Mouse (Mus musculus) lung, embryonic 16.5 days (tissue): ENCODE results near the gene AC140267.1. TPM values are rescaled to one million over a fixed set of nuclear protein-coding genes. Genes with fewer than 3 reads are reported as not detected.

Experiments used
- ATAC-seq: fragments of 200-750 bp; cut with Nextera tagmentation; 2 replicates; pipeline ENCODE4 v1.8.0; 2017; ENCODE audit warnings: low read depth, mild to moderate bottlenecking, moderate library complexity
- H3K27ac ChIP-seq: fragments of 300-500 bp; sonication (generic); 2 replicates; pipeline ENCODE4 v1.5.1; 2014; ENCODE audit warnings: mild to moderate bottlenecking, control low read depth, low read length
- H3K27me3 ChIP-seq: fragments of 300-500 bp; sonication (generic); 2 replicates; pipeline ENCODE4 v1.6.1; 2014; ENCODE audit warnings: low read depth, low read length, mixed read lengths; ENCODE audit not compliant: control insufficient read depth, insufficient read depth
- H3K36me3 ChIP-seq: fragments of 300-500 bp; sonication (generic); 2 replicates; pipeline ENCODE4 v1.6.1; 2014; ENCODE audit warnings: low read length; ENCODE audit not compliant: control insufficient read depth, insufficient read depth
- H3K4me1 ChIP-seq: fragments of 300-500 bp; sonication (generic); replicated peaks from 2 replicates; pipeline ENCODE4 v1.6.1; 2014; ENCODE audit warnings: low read length, mixed read lengths; ENCODE audit not compliant: control insufficient read depth, insufficient read depth
- H3K4me2 ChIP-seq: fragments of 300-500 bp; sonication (generic); 2 replicates; pipeline ENCODE4 v1.6.1; 2014; ENCODE audit warnings: low read depth, low read length, control low read depth
- H3K4me3 ChIP-seq: fragments of 300-500 bp; sonication (generic); 2 replicates; pipeline ENCODE4 v1.5.1; 2014; ENCODE audit warnings: mild to moderate bottlenecking, low read length, control low read depth
- H3K9ac ChIP-seq: fragments of 300-500 bp; sonication (generic); 2 replicates; pipeline ENCODE4 v1.6.1; 2014; ENCODE audit warnings: low read length, control low read depth
- H3K9me3 ChIP-seq: fragments of 300-500 bp; sonication (generic); 2 replicates; pipeline ENCODE4 v1.6.1; 2016; ENCODE audit warnings: low read length; ENCODE audit not compliant: control insufficient read depth
- WGBS: fragments of 180-500 bp; shearing (Covaris S2); extraction: QIAGEN DNeasy Blood & Tissue Kit; methylation state at CpG from one replicate; pipeline ENCODE4 v1.1.7; 2014; 5-methylcytosine and 5-hydroxymethylcytosine counted together
- polyA plus RNA-seq: library from polyadenylated mRNA; unstranded; fragments of >200 nt; fragmentation: Nextera tagmentation; extraction: Ambion mirVana; gene quantifications from 2 replicates; pipeline ENCODE4 v1.2.1, GENCODE M21; 2015

Gene AC140267.1
- not detected in 2 replicates for polyA plus RNA-seq

DNA sequence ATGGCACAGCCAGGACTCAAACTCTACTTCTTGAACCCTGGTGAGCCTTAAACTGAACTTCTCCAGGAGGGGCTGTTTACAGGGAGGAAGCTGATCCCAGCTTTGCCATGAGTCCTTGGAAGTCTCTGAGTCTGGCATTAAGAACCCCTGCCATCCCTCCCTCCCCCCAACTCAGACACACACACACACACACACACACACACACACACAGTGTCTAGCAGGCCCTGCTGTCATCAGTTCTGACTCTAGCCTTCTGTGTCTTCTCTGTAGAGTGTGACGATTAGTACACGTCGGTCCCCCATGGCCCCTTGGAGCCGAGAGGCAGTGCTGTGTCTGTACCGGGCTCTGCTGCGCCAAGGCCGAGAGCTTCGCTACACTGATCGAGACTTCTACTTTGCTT lies at the start of gene AC140267.1:
Gene AC140267.1, plus strand, starts transcription at position 301 of the 400 bp plus-strand sequence.
- Histone ChIP-seq H3K4me3 (peak within 1 kb of the TSS; percentile 95), H3K4me1 (peaks cover 12% of the 10 kb centered on the region), H3K36me3 (peaks cover 31% of the 10 kb centered on the region), H3K27ac (no peak within 1 kb of the TSS), H3K27me3 (no peaks in the 10 kb centered on the region), H3K4me2 (peak within 1 kb of the TSS; percentile 90), H3K9me3 (no peaks in the 10 kb centered on the region), H3K9ac (peak within 1 kb of the TSS; percentile 93)
- ATAC-seq = no peak
- 92% methylated on average over 9 of the region's 9 CpGs for WGBS

GRCm38 (mm10) chr15:80188927-80189326 lies 46.7 kb upstream of the AC140267.1 start:
- no peak overlapping the region for H3K4me3 ChIP-seq
- no peak for ATAC-seq
- no peak overlapping the region for H3K4me2 ChIP-seq
- no peaks in the 10 kb centered on the region for H3K9me3 ChIP-seq
- no peaks in the 10 kb centered on the region for H3K4me1 ChIP-seq
- no peaks in the 10 kb centered on the region for H3K36me3 ChIP-seq
- no peaks in the 10 kb centered on the region for H3K27me3 ChIP-seq
- WGBS = 58% methylated on average over 5 of the region's 5 CpGs
- H3K9ac ChIP-seq = no peak overlapping the region
- no peak overlapping the region for H3K27ac ChIP-seq

GRCm38 (mm10) chr15:80190075-80190474 lies 45.6 kb upstream of the AC140267.1 start:
- Histone ChIP-seq H3K9ac (no peak overlapping the region), H3K27me3 (no peaks in the 10 kb centered on the region), H3K27ac (no peak overlapping the region), H3K36me3 (no peaks in the 10 kb centered on the region), H3K9me3 (no peaks in the 10 kb centered on the region), H3K4me1 (no peaks in the 10 kb centered on the region), H3K4me3 (no peak overlapping the region), H3K4me2 (no peak overlapping the region)
- no peak for ATAC-seq
- WGBS = 55% methylated on average over 4 of the region's 4 CpGs

- Histone ChIP-seq H3K9ac (no peak overlapping the region), H3K4me3 (no peak overlapping the region), H3K4me1 (no peaks in the 10 kb centered on the region), H3K36me3 (no peaks in the 10 kb centered on the region), H3K27ac (no peak overlapping the region), H3K4me2 (no peak overlapping the region), H3K9me3 (no peaks in the 10 kb centered on the region), H3K27me3 (no peaks in the 10 kb centered on the region)
- 58% methylated on average over 8 of the region's 8 CpGs for WGBS
- no peak for ATAC-seq
These were observed 43.9 kb upstream of the AC140267.1 start for GRCm38 (mm10) chr15:80191585-80192245.

DNA sequence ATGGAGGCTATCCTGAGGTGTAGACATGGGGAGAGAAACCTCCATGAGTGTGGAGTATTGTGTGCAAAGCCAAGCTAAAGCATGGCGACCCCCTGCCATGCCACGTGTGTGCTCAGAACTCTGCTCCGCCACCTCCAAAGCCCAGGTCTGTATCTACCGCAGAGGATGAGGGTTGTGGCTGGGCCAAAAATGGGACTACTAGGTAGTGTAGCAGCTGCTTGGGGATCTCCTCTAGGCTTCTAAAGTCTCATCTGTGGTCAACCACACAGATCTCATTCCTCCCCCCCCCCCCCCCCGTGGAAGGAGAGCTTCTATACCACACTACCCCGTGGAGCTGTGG lies 43.4 kb upstream of the AC140267.1 start:
- no peaks in the 10 kb centered on the region for H3K4me1 ChIP-seq
- no peaks in the 10 kb centered on the region for H3K27me3 ChIP-seq
- H3K9me3 ChIP-seq = no peaks in the 10 kb centered on the region
- 87% methylated on average over 5 of the region's 6 CpGs for WGBS
- no peak overlapping the region for H3K4me2 ChIP-seq
- no peak overlapping the region for H3K9ac ChIP-seq
- H3K36me3 ChIP-seq = no peaks in the 10 kb centered on the region
- ATAC-seq = no peak
- no peak overlapping the region for H3K4me3 ChIP-seq
- no peak overlapping the region for H3K27ac ChIP-seq

- H3K4me1 ChIP-seq = no peaks in the 10 kb centered on the region
- no peaks in the 10 kb centered on the region for H3K36me3 ChIP-seq
- no peak overlapping the region for H3K9ac ChIP-seq
- 59% methylated on average over 7 of the region's 7 CpGs for WGBS
- no peak overlapping the region for H3K4me2 ChIP-seq
- no peaks in the 10 kb centered on the region for H3K27me3 ChIP-seq
- H3K27ac ChIP-seq = no peak overlapping the region
- H3K9me3 ChIP-seq = no peaks in the 10 kb centered on the region
- H3K4me3 ChIP-seq = no peak overlapping the region
- ATAC-seq = no peak
These were observed 42.8 kb upstream of the AC140267.1 start for GRCm38 (mm10) chr15:80192847-80193246.

DNA sequence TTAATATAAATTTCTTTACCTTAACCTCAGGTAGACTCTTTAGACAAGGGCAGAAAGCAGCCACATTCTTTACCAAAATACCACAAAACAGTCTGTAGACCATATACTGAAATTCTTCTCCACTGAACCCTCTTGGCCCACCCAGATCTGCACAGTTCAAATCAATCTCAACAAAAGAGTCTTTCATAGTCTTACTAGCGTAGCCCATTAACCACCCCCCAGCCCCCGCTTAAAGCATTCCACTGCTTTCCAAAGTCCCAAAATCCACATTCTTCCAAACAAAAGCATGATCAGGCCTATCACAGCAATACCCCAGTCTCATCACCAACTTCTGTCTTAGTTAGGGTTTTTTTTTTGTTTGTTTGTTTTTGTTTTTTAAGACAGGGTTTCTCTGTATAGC lies 36.1 kb upstream of the AC140267.1 start:
- no peak overlapping the region for H3K27ac ChIP-seq
- H3K9ac ChIP-seq = no peak overlapping the region
- no peak overlapping the region for H3K4me2 ChIP-seq
- ATAC-seq = no peak
- H3K4me3 ChIP-seq = no peak overlapping the region
- WGBS = 70% methylated on average over 2 of the region's 2 CpGs
- H3K4me1 ChIP-seq = no peaks in the 10 kb centered on the region
- H3K27me3 ChIP-seq = no peaks in the 10 kb centered on the region
- H3K9me3 ChIP-seq = no peaks in the 10 kb centered on the region
- no peaks in the 10 kb centered on the region for H3K36me3 ChIP-seq

- no peaks in the 10 kb centered on the region for H3K4me1 ChIP-seq
- 83% methylated on average over 6 of the region's 6 CpGs for WGBS
These were observed 33.4 kb upstream of the AC140267.1 start for GRCm38 (mm10) chr15:80202111-80202775.

GRCm38 (mm10) chr15:80203406-80203805 lies 32.2 kb upstream of the AC140267.1 start:
- WGBS = 29% methylated on average over 4 of the region's 4 CpGs
- Histone ChIP-seq H3K9ac (no peak overlapping the region), H3K4me1 (no peaks in the 10 kb centered on the region), H3K27ac (no peak overlapping the region), H3K4me2 (no peak overlapping the region), H3K4me3 (no peak overlapping the region), H3K36me3 (no peaks in the 10 kb centered on the region), H3K9me3 (no peaks in the 10 kb centered on the region), H3K27me3 (no peaks in the 10 kb centered on the region)
- ATAC-seq = no peak

More at GRCm38 (mm10) chr15:80202111-80202775, 33.4 kb upstream of the AC140267.1 start:
- no peaks in the 10 kb centered on the region for H3K9me3 ChIP-seq
- no peaks in the 10 kb centered on the region for H3K27me3 ChIP-seq
- H3K27ac ChIP-seq = no peak overlapping the region
- no peak overlapping the region for H3K4me3 ChIP-seq
- no peak overlapping the region for H3K9ac ChIP-seq
- H3K4me2 ChIP-seq = no peak overlapping the region
- no peak for ATAC-seq
- no peaks in the 10 kb centered on the region for H3K36me3 ChIP-seq
